ENCODE assay signal across 8 mouse cellular contexts in the genomic region with DNA sequence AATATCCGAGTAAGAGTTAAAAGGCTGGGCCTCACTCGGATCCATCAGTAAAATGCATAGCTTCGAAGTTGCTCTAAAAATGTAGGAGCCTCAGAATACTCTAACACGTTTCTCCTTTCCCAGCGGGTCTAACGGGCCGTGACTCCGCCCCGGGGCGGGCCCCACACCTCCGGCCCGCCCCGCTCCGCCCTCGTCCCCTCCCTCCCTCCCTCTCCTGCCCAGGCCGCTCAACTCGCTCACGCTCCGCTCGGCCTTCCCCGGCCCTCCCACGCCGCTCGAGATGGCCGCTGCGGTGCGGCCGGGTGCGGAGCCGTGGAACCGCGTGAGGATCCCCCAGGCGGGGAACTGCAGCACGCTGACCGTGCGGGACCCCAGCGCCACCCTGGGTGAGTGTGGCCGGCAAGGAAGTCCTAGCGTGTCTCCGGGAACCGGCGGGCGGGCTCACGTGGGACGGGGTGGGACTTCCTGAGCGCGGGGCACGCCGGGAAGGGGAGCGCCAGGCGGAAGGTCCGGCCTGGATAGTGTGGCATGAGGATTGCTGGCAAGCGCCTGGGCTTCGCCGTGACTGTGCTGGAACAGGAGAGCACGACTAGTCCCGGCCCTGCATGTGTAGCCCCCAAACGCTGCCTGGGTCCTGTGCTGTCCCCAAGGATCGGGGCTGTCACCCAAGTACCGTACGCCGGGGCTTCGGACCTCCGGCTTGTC. TPM values are rescaled to one million over a fixed set of nuclear protein-coding genes. Genes with fewer than 3 reads are reported as not detected.
DNase-seq lines count a peak whose midpoint lies in the region; ATAC-seq and TF ChIP-seq lines count a peak whose summit lies in the region.

Gene Nepro, plus strand, starts transcription at position 219 of the 705 bp plus-strand sequence.

- TF ChIP-seq POLR2A in cortical plate, adult 2 months (IDR thresholded peaks at IDR 0.05; ENCODE audit: extremely low read depth, insufficient read depth, low read length), result no peak; the same call in 1 of the 2 replicates

- intact Hi-C loops in left cerebral cortex, postnatal 10 days (cut with DNase I), result no loop called here

- peak; percentile 93 for DNase-seq in gastrocnemius, postnatal 10 days
- DNase-seq in induced T-regulatory cell, adult 2 months (ENCODE audit: low read depth), result peak; percentile 93
- DNase-seq in left cerebral cortex, postnatal 10 days (ENCODE audit: extremely low spot score in 1 of 2, low spot score in 2 of 2), result peak; percentile 87 to 96
- DNase-seq in right cerebral cortex, postnatal 25 days, result peak; percentile 98
- peak; percentile 92 for DNase-seq in urinary bladder, postnatal 4 days (ENCODE audit: low spot score in 2 of 2)

- no peaks in the 10 kb centered on the region; the same call in 1 of the 2 replicates for H3K4me1 ChIP-seq in cortical plate, adult 2 months (ENCODE audit: control insufficient read depth, insufficient read depth, low read length)

- H3K27ac ChIP-seq in cortical plate, adult 2 months (ENCODE audit: insufficient read depth, low read length), result peak within 1 kb of the TSS; percentile 82

- peak; percentile 81 for ATAC-seq in activated CD4-positive, CD25-positive, alpha-beta regulatory T cell, adult 4 months
- peak; percentile 80 for ATAC-seq in megakaryocyte-erythroid progenitor cell, adult 5-6 weeks (replicated peaks; ENCODE audit: low FRiP score, low TSS enrichment, poor library complexity, severe bottlenecking)

- TF ChIP-seq CTCF in cortical plate, adult 2 months (IDR thresholded peaks at IDR 0.05; ENCODE audit: extremely low read depth, insufficient read depth, low read length), result no peak

- H3K4me3 ChIP-seq in cortical plate, adult 2 months (ENCODE audit: insufficient read depth, low read length), result peak within 1 kb of the TSS; percentile 50

RNA-seq across cellular contexts. Expression of gene Nepro, which starts in this region (rescaled TPM):
- polyA plus RNA-seq in activated CD4-positive, CD25-positive, alpha-beta regulatory T cell, adult 4 months (2017; shearing (Covaris generic)), result 1 to 10 TPM; 5.7 to 5.8 TPM
- polyA plus RNA-seq in cortical plate, adult 2 months (2012; rRNA removed), result 3.4 and 3.5 TPM in 2 replicates
- 1 to 10 TPM; 4.4 to 5.6 TPM for total RNA-seq in gastrocnemius, postnatal 10 days (2021)
- total RNA-seq in left cerebral cortex, postnatal 10 days (2021), result 1 to 10 TPM; 4.4 to 5.7 TPM
- 13.4 and 16.9 TPM in 2 replicates for total RNA-seq in megakaryocyte-erythroid progenitor cell, adult 5-6 weeks (2014; fragmentation: Nextera tagmentation)
- 19.5 and 22.0 TPM in 2 replicates for total RNA-seq in megakaryocyte-erythroid progenitor cell, adult 5-6 weeks (2017)

Comparison
In these comparisons a context has a peak if more than half of its experiments do, and no peak if none do; other contexts are left out.
1. Peak in every context shown above with its lines: DNase-seq, ATAC-seq, H3K4me3 ChIP-seq and H3K27ac ChIP-seq.